Mouse (Mus musculus): ENCODE results near the gene Sp8. TPM values are rescaled to one million over a fixed set of nuclear protein-coding genes. Genes with fewer than 3 reads are reported as not detected.

Gene Sp8
- polyA plus RNA-seq, 1 experiment from 2014 or later, result not detected

GRCm38 (mm10) chr12:118839398-118839797, 6.7 kb upstream of the Sp8 start:
- Histone ChIP-seq H3K4me2 (replicated peaks; ENCODE audit: low read depth, low read length) (no peak overlapping the region), H3K27me3 (ENCODE audit: control insufficient read depth, insufficient read depth, low read length) (peaks cover 55% of the 10 kb centered on the region), H3K4me1 (ENCODE audit: control insufficient read depth, insufficient read depth, low read length) (0 out of 2 replicates have a peak, but pooled peaks cover 8% of the 10 kb centered on the region), H3K9me3 (ENCODE audit: control insufficient read depth, low read depth, low read length) (no peaks in the 10 kb centered on the region), H3K4me3 (ENCODE audit: low read depth, low read length) (no peak overlapping the region), H3K27ac (ENCODE audit: low read length) (no peak overlapping the region), H3K9ac (replicated peaks; ENCODE audit: low read depth, low read length) (no peak overlapping the region), H3K36me3 (ENCODE audit: control insufficient read depth, insufficient read depth, low read length) (no peaks in the 10 kb centered on the region)
- 12% methylated on average over 5 of the region's 5 CpGs for WGBS
- ATAC-seq (ENCODE audit: insufficient number of reproducible peaks, insufficient read depth, low FRiP score, low read depth), result no peak

- Histone ChIP-seq H3K4me2 (replicated peaks; ENCODE audit: low read depth, low read length) (no peak overlapping the region), H3K9ac (replicated peaks; ENCODE audit: low read depth, low read length) (no peak overlapping the region), H3K27me3 (ENCODE audit: control insufficient read depth, insufficient read depth, low read length) (peaks cover 59% of the 10 kb centered on the region), H3K9me3 (ENCODE audit: control insufficient read depth, low read depth, low read length) (no peaks in the 10 kb centered on the region), H3K4me1 (ENCODE audit: control insufficient read depth, insufficient read depth, low read length) (0 out of 2 replicates have a peak, but pooled peaks cover 8% of the 10 kb centered on the region), H3K4me3 (ENCODE audit: low read depth, low read length) (no peak overlapping the region), H3K36me3 (ENCODE audit: control insufficient read depth, insufficient read depth, low read length) (no peaks in the 10 kb centered on the region), H3K27ac (ENCODE audit: low read length) (no peak overlapping the region)
- ATAC-seq (ENCODE audit: insufficient number of reproducible peaks, insufficient read depth, low FRiP score, low read depth), result no peak
- 2% methylated on average over 15 of the region's 15 CpGs for WGBS
Measured at GRCm38 (mm10) chr12:118840301-118840700, 5.8 kb upstream of the Sp8 start.

GRCm38 (mm10) chr12:118840861-118841260, 5.3 kb upstream of the Sp8 start:
- 3% methylated on average over 12 of the region's 12 CpGs for WGBS
- no peaks in the 10 kb centered on the region for H3K9me3 ChIP-seq (ENCODE audit: control insufficient read depth, low read depth, low read length)
- ATAC-seq (ENCODE audit: insufficient number of reproducible peaks, insufficient read depth, low FRiP score, low read depth), result no peak
- H3K27me3 ChIP-seq (ENCODE audit: control insufficient read depth, insufficient read depth, low read length), result peaks cover 63% of the 10 kb centered on the region
- H3K4me2 ChIP-seq (replicated peaks; ENCODE audit: low read depth, low read length), result no peak overlapping the region
- H3K36me3 ChIP-seq (ENCODE audit: control insufficient read depth, insufficient read depth, low read length), result no peaks in the 10 kb centered on the region
- no peak overlapping the region for H3K27ac ChIP-seq (ENCODE audit: low read length)
- 0 out of 2 replicates have a peak, but pooled peaks cover 8% of the 10 kb centered on the region for H3K4me1 ChIP-seq (ENCODE audit: control insufficient read depth, insufficient read depth, low read length)
- H3K9ac ChIP-seq (replicated peaks; ENCODE audit: low read depth, low read length), result no peak overlapping the region
- H3K4me3 ChIP-seq (ENCODE audit: low read depth, low read length), result no peak overlapping the region

DNA sequence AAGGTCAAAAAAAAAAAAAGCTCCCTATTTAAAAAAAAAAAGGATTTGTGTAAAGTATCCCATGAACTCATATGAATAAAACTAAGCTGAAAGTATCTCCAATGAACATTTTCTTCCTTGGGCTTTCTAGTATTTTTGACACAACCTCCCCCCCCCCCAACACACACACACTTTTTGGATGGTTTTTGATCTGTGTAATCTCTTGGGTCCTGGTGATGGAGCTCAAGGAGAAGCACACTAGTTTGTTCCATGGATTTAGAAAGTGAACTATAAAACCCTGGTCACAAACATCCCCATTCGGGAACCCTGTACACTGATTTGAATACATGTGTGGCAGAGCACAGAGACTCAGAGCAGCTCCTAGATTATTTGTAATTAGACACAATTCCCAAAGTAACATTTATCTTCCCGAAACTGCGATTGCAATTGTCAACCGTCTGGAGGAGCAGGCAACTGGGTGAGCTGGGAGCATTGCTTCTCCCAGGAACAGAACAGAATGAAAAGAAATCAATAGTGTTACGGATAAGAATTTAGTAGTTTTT, 4.7 kb upstream of the Sp8 start:
- Histone ChIP-seq H3K9me3 (ENCODE audit: control insufficient read depth, low read depth, low read length) (no peaks in the 10 kb centered on the region), H3K9ac (replicated peaks; ENCODE audit: low read depth, low read length) (no peak overlapping the region), H3K4me3 (ENCODE audit: low read depth, low read length) (no peak overlapping the region), H3K27ac (ENCODE audit: low read length) (no peak overlapping the region), H3K27me3 (ENCODE audit: control insufficient read depth, insufficient read depth, low read length) (peaks cover 63% of the 10 kb centered on the region), H3K4me1 (ENCODE audit: control insufficient read depth, insufficient read depth, low read length) (0 out of 2 replicates have a peak, but pooled peaks cover 4% of the 10 kb centered on the region), H3K36me3 (ENCODE audit: control insufficient read depth, insufficient read depth, low read length) (no peaks in the 10 kb centered on the region), H3K4me2 (replicated peaks; ENCODE audit: low read depth, low read length) (no peak overlapping the region)
- no peak for ATAC-seq (ENCODE audit: insufficient number of reproducible peaks, insufficient read depth, low FRiP score, low read depth)
- WGBS, result 6% methylated on average over 5 of the region's 5 CpGs

- H3K27ac ChIP-seq (ENCODE audit: low read length), result no peak overlapping the region
- no peaks in the 10 kb centered on the region for H3K36me3 ChIP-seq (ENCODE audit: control insufficient read depth, insufficient read depth, low read length)
- H3K9ac ChIP-seq (replicated peaks; ENCODE audit: low read depth, low read length), result no peak overlapping the region
- no peak for ATAC-seq (ENCODE audit: insufficient number of reproducible peaks, insufficient read depth, low FRiP score, low read depth)
- H3K4me1 ChIP-seq (ENCODE audit: control insufficient read depth, insufficient read depth, low read length), result no peaks in the 10 kb centered on the region
- no peaks in the 10 kb centered on the region for H3K9me3 ChIP-seq (ENCODE audit: control insufficient read depth, low read depth, low read length)
- WGBS, result 6% methylated on average over 6 of the region's 6 CpGs
- no peak overlapping the region for H3K4me3 ChIP-seq (ENCODE audit: low read depth, low read length)
- peaks cover 63% of the 10 kb centered on the region for H3K27me3 ChIP-seq (ENCODE audit: control insufficient read depth, insufficient read depth, low read length)
- no peak overlapping the region for H3K4me2 ChIP-seq (replicated peaks; ENCODE audit: low read depth, low read length)
Measured at GRCm38 (mm10) chr12:118841971-118842550, 4.1 kb upstream of the Sp8 start.

- Histone ChIP-seq H3K9me3 (ENCODE audit: control insufficient read depth, low read depth, low read length) (no peaks in the 10 kb centered on the region), H3K9ac (replicated peaks; ENCODE audit: low read depth, low read length) (no peak overlapping the region), H3K27me3 (ENCODE audit: control insufficient read depth, insufficient read depth, low read length) (peaks cover 58% of the 10 kb centered on the region), H3K4me1 (ENCODE audit: control insufficient read depth, insufficient read depth, low read length) (no peaks in the 10 kb centered on the region), H3K4me3 (ENCODE audit: low read depth, low read length) (0 out of 2 replicates have a peak overlapping the region, but pooled peaks have one; percentile 1), H3K4me2 (replicated peaks; ENCODE audit: low read depth, low read length) (no peak overlapping the region), H3K27ac (ENCODE audit: low read length) (no peak overlapping the region), H3K36me3 (ENCODE audit: control insufficient read depth, insufficient read depth, low read length) (no peaks in the 10 kb centered on the region)
- no peak for ATAC-seq (ENCODE audit: insufficient number of reproducible peaks, insufficient read depth, low FRiP score, low read depth)
- WGBS, result 1% methylated on average over 32 of the region's 33 CpGs
Measured at GRCm38 (mm10) chr12:118842671-118843411, 3.3 kb upstream of the Sp8 start.

- Histone ChIP-seq H3K9ac (replicated peaks; ENCODE audit: low read depth, low read length) (no peak overlapping the region), H3K27ac (ENCODE audit: low read length) (no peak overlapping the region), H3K4me3 (ENCODE audit: low read depth, low read length) (no peak overlapping the region), H3K27me3 (ENCODE audit: control insufficient read depth, insufficient read depth, low read length) (peaks cover 58% of the 10 kb centered on the region), H3K9me3 (ENCODE audit: control insufficient read depth, low read depth, low read length) (no peaks in the 10 kb centered on the region), H3K36me3 (ENCODE audit: control insufficient read depth, insufficient read depth, low read length) (no peaks in the 10 kb centered on the region), H3K4me1 (ENCODE audit: control insufficient read depth, insufficient read depth, low read length) (0 out of 2 replicates have a peak, but pooled peaks cover 6% of the 10 kb centered on the region), H3K4me2 (replicated peaks; ENCODE audit: low read depth, low read length) (no peak overlapping the region)
- no peak for ATAC-seq (ENCODE audit: insufficient number of reproducible peaks, insufficient read depth, low FRiP score, low read depth)
Measured at GRCm38 (mm10) chr12:118844111-118844510, 2.0 kb upstream of the Sp8 start.

- H3K4me1 ChIP-seq (ENCODE audit: control insufficient read depth, insufficient read depth, low read length), result 0 out of 2 replicates have a peak, but pooled peaks cover 6% of the 10 kb centered on the region
- no peaks in the 10 kb centered on the region for H3K36me3 ChIP-seq (ENCODE audit: control insufficient read depth, insufficient read depth, low read length)
- H3K4me2 ChIP-seq (replicated peaks; ENCODE audit: low read depth, low read length), result no peak overlapping the region
- no peak overlapping the region for H3K4me3 ChIP-seq (ENCODE audit: low read depth, low read length)
- no peaks in the 10 kb centered on the region for H3K9me3 ChIP-seq (ENCODE audit: control insufficient read depth, low read depth, low read length)
- WGBS, result 4% methylated on average over 3 of the region's 3 CpGs
- ATAC-seq (ENCODE audit: insufficient number of reproducible peaks, insufficient read depth, low FRiP score, low read depth), result no peak
- no peak overlapping the region for H3K27ac ChIP-seq (ENCODE audit: low read length)
- peaks cover 58% of the 10 kb centered on the region for H3K27me3 ChIP-seq (ENCODE audit: control insufficient read depth, insufficient read depth, low read length)
- no peak overlapping the region for H3K9ac ChIP-seq (replicated peaks; ENCODE audit: low read depth, low read length)
Measured at GRCm38 (mm10) chr12:118844841-118845240, 1.3 kb upstream of the Sp8 start.

All from stomach, embryonic 14.5 days (tissue).